Mouse (Mus musculus): ENCODE data around the gene Spata25. TPM values are rescaled to one million over a fixed set of nuclear protein-coding genes. Genes with fewer than 3 reads are reported as not detected.

Spata25 gene
- polyA plus RNA-seq, 1 experiment = 4.5 TPM

DNA sequence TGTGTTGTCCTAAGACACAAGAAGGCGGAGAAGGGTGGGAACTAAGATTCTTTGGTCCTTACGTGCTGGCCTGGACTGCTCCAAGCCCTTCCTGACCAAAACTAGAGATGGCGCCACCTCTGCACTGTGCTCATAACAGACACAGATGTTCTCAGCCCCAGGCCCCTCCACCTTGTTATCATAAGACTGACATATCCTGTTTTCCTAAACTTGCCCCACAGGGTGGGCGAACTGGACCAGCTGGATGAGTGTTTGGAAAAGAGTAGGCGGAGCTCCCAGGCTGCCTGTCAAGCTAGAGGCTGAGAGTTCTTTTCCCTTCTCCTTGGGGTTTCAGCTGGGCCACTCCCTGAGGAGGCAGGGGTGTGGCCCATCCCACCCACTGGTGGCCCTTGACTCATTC, 10.6 kb downstream of the Spata25 start:
- H3K36me3 ChIP-seq (ENCODE audit: control insufficient read depth, insufficient read depth, low read length) = peaks cover 5% of the 10 kb centered on the region; the same call in 1 of the 2 replicates
- WGBS = 97% methylated on average over 5 of the region's 5 CpGs
- no peak overlapping the region for H3K27ac ChIP-seq (ENCODE audit: control insufficient read depth, insufficient read depth, low read length)
- TF ChIP-seq CTCF (IDR thresholded peaks at IDR 0.05; ENCODE audit: borderline replicate concordance, control insufficient read depth, extremely low read depth, insufficient read depth, low read length, poor library complexity) (no peak), POLR2A (IDR thresholded peaks at IDR 0.05; ENCODE audit: control insufficient read depth, extremely low read depth, insufficient read depth, low read length, poor library complexity) (no peak)
- no peaks in the 10 kb centered on the region for H3K27me3 ChIP-seq (ENCODE audit: control insufficient read depth, insufficient read depth, low read length)
- no peak for DNase-seq
- H3K4me3 ChIP-seq (ENCODE audit: control insufficient read depth, insufficient read depth, low read length) = no peak overlapping the region
- no peaks in the 10 kb centered on the region for H3K4me1 ChIP-seq (replicated peaks; ENCODE audit: control insufficient read depth, insufficient read depth, low read length)

DNA sequence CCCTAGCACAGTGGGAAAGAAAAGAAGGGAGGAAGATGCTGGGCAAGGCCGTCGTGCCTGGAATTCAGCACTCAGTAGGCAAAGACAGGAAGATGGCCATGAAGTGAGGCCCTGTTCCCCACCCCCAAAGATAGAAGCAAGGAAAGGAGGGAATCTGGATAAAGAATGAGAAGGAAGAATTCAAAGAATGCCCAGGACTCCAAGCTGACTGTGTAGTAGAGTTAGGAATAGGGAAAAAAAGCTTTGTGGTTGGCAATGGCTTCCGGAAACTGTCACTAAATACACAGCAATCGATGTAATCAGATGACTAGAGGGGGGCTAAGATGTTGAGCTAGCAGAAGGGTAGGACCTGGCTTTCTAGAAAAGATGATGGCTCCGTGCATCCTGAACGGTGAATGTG, 11.1 kb downstream of the Spata25 start:
- DNase-seq = no peak
- Histone ChIP-seq H3K36me3 (ENCODE audit: control insufficient read depth, insufficient read depth, low read length) (peaks cover 5% of the 10 kb centered on the region; the same call in 1 of the 2 replicates), H3K4me3 (ENCODE audit: control insufficient read depth, insufficient read depth, low read length) (no peak overlapping the region), H3K27ac (ENCODE audit: control insufficient read depth, insufficient read depth, low read length) (no peak overlapping the region), H3K27me3 (ENCODE audit: control insufficient read depth, insufficient read depth, low read length) (no peaks in the 10 kb centered on the region), H3K4me1 (replicated peaks; ENCODE audit: control insufficient read depth, insufficient read depth, low read length) (no peaks in the 10 kb centered on the region)
- TF ChIP-seq POLR2A (IDR thresholded peaks at IDR 0.05; ENCODE audit: control insufficient read depth, extremely low read depth, insufficient read depth, low read length, poor library complexity) = no peak
- TF ChIP-seq CTCF (IDR thresholded peaks at IDR 0.05; ENCODE audit: borderline replicate concordance, control insufficient read depth, extremely low read depth, insufficient read depth, low read length, poor library complexity) = no peak
- 95% methylated on average over 6 of the region's 6 CpGs for WGBS

DNA sequence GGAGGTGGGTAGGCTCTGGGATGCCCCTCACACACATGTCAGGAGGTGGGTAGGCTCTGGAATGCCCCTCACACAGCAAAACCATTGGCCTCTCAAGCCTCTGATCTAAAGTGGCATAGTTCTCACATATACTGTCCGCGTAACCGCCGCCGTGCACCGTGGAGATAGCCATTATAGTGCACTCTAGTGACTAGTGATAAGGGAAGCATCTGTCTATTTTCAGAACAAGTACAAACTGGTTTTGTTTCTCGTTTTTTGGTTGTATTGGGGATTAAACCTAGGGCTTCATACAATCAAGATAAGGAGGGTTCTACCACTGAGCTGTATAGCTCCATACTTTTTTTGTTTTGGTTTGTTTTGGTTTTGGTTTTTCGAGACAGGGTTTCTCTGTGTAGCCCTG, 12.5 kb downstream of the Spata25 start:
- TF ChIP-seq POLR2A (IDR thresholded peaks at IDR 0.05; ENCODE audit: control insufficient read depth, extremely low read depth, insufficient read depth, low read length, poor library complexity) = no peak
- no peak for TF ChIP-seq CTCF (IDR thresholded peaks at IDR 0.05; ENCODE audit: borderline replicate concordance, control insufficient read depth, extremely low read depth, insufficient read depth, low read length, poor library complexity)
- no peak overlapping the region for H3K27ac ChIP-seq (ENCODE audit: control insufficient read depth, insufficient read depth, low read length)
- no peaks in the 10 kb centered on the region for H3K4me1 ChIP-seq (replicated peaks; ENCODE audit: control insufficient read depth, insufficient read depth, low read length)
- no peaks in the 10 kb centered on the region for H3K27me3 ChIP-seq (ENCODE audit: control insufficient read depth, insufficient read depth, low read length)
- WGBS = 95% methylated on average over 8 of the region's 8 CpGs
- H3K36me3 ChIP-seq (ENCODE audit: control insufficient read depth, insufficient read depth, low read length) = peaks cover 4% of the 10 kb centered on the region; the same call in 1 of the 2 replicates
- DNase-seq = no peak
- no peak overlapping the region for H3K4me3 ChIP-seq (ENCODE audit: control insufficient read depth, insufficient read depth, low read length)

DNA sequence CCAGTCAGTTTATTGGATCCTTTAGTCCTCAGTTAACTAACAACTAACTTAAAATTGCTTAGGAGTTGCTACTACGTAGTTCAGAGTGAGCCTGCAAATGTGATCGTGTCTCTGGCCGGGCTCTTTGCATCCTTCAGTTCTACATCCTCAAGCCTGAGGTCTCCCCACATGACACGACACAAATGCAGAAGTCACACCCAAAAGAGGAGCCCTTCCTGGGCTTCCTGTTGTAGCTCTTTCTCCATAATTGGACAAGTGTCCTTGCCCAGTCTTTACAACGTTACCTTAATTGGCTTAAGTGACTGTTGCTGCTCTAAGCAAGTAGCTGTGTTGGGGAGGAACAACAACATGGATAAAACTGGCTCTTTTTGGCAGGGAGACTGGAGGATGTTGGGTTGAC, 13.0 kb downstream of the Spata25 start:
- 83% methylated on average over 5 of the region's 5 CpGs for WGBS
- Histone ChIP-seq H3K27me3 (ENCODE audit: control insufficient read depth, insufficient read depth, low read length) (no peaks in the 10 kb centered on the region), H3K27ac (ENCODE audit: control insufficient read depth, insufficient read depth, low read length) (no peak overlapping the region), H3K4me1 (replicated peaks; ENCODE audit: control insufficient read depth, insufficient read depth, low read length) (no peaks in the 10 kb centered on the region), H3K4me3 (ENCODE audit: control insufficient read depth, insufficient read depth, low read length) (no peak overlapping the region), H3K36me3 (ENCODE audit: control insufficient read depth, insufficient read depth, low read length) (no peaks in the 10 kb centered on the region)
- TF ChIP-seq CTCF (IDR thresholded peaks at IDR 0.05; ENCODE audit: borderline replicate concordance, control insufficient read depth, extremely low read depth, insufficient read depth, low read length, poor library complexity) = no peak
- no peak for TF ChIP-seq POLR2A (IDR thresholded peaks at IDR 0.05; ENCODE audit: control insufficient read depth, extremely low read depth, insufficient read depth, low read length, poor library complexity)
- no peak for DNase-seq

DNA sequence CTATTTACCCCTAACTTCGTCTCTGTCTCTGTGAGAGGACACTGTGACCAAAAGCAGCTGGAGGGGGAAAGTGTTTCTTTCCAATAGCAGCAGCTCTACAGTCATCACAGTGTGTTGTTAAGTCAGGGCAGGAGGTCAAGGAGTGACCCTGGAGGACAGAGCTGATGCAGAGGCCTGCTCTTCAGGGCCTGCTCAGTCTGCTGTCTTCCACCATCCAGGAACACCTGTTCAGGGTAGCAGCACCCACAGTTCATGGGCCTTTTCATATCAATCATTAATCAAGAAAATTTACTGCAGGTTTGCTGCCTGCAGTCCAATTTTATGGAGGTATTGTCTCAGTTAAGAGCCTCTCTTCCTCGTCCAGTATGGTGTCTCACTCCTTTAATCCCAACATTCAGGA, 14.8 kb downstream of the Spata25 start:
- Histone ChIP-seq H3K27me3 (ENCODE audit: control insufficient read depth, insufficient read depth, low read length) (no peaks in the 10 kb centered on the region), H3K4me1 (replicated peaks; ENCODE audit: control insufficient read depth, insufficient read depth, low read length) (no peaks in the 10 kb centered on the region), H3K4me3 (ENCODE audit: control insufficient read depth, insufficient read depth, low read length) (no peak overlapping the region), H3K27ac (ENCODE audit: control insufficient read depth, insufficient read depth, low read length) (no peak overlapping the region), H3K36me3 (ENCODE audit: control insufficient read depth, insufficient read depth, low read length) (peaks cover 4% of the 10 kb centered on the region; the same call in 1 of the 2 replicates)
- TF ChIP-seq POLR2A (IDR thresholded peaks at IDR 0.05; ENCODE audit: control insufficient read depth, extremely low read depth, insufficient read depth, low read length, poor library complexity) (no peak), CTCF (IDR thresholded peaks at IDR 0.05; ENCODE audit: borderline replicate concordance, control insufficient read depth, extremely low read depth, insufficient read depth, low read length, poor library complexity) (no peak)
- DNase-seq = no peak
- WGBS = 94% methylated on average over 2 of the region's 2 CpGs

DNA sequence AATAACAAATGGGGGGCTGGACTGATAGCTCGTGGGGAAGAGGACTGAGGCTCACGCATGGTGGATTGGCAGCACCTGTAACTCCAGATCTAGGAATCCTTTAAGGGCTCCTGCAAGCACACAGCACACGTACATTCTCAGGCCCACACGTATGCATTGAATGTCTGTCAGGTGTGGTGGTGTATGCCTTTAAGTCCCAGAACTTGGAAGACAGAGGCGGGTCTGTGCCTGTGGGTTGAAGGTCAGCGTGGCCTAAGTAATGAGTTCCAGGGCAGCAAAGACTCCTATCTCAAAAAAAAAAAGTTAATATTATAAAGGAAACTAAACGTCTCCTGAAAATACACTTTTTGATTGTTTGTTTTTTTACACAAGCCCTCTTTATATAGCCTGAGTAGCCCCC, 21.7 kb downstream of the Spata25 start:
- no peak for DNase-seq
- Histone ChIP-seq H3K27me3 (ENCODE audit: control insufficient read depth, insufficient read depth, low read length) (no peaks in the 10 kb centered on the region), H3K4me1 (replicated peaks; ENCODE audit: control insufficient read depth, insufficient read depth, low read length) (peaks cover 14% of the 10 kb centered on the region), H3K4me3 (ENCODE audit: control insufficient read depth, insufficient read depth, low read length) (no peak overlapping the region), H3K27ac (ENCODE audit: control insufficient read depth, insufficient read depth, low read length) (no peak overlapping the region), H3K36me3 (ENCODE audit: control insufficient read depth, insufficient read depth, low read length) (peaks cover 4% of the 10 kb centered on the region; the same call in 1 of the 2 replicates)
- WGBS = 91% methylated on average over 7 of the region's 7 CpGs
- TF ChIP-seq CTCF (IDR thresholded peaks at IDR 0.05; ENCODE audit: borderline replicate concordance, control insufficient read depth, extremely low read depth, insufficient read depth, low read length, poor library complexity) (no peak), POLR2A (IDR thresholded peaks at IDR 0.05; ENCODE audit: control insufficient read depth, extremely low read depth, insufficient read depth, low read length, poor library complexity) (no peak)

DNA sequence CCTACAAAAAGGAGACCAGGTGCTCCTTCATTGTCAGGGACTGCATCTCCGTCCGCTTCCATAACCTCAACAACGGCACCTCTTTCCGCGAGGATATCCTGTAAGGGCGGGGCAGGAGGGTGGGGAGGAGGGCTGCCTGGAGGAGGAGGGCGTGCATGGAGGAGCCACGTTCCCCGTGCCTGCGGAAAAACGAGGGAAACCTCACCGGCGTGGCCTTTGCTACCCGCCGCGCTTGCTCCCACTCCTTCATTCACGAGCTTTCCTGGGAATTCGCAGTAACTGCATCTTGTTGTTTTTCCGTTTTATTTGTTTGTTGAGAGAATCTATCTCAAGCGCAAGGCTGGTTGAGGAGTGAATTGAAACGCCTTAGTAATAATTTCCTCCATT, 23.0 kb downstream of the Spata25 start:
- H3K27me3 ChIP-seq (ENCODE audit: control insufficient read depth, insufficient read depth, low read length) = no peaks in the 10 kb centered on the region
- peaks cover 14% of the 10 kb centered on the region for H3K4me1 ChIP-seq (replicated peaks; ENCODE audit: control insufficient read depth, insufficient read depth, low read length)
- 2% methylated on average over 21 of the region's 21 CpGs for WGBS
- peak overlapping the region; percentile 90 for H3K4me3 ChIP-seq (ENCODE audit: control insufficient read depth, insufficient read depth, low read length)
- no peak for DNase-seq
- H3K36me3 ChIP-seq (ENCODE audit: control insufficient read depth, insufficient read depth, low read length) = peaks cover 4% of the 10 kb centered on the region; the same call in 1 of the 2 replicates
- H3K27ac ChIP-seq (ENCODE audit: control insufficient read depth, insufficient read depth, low read length) = peak overlapping the region; percentile 94
- no peak for TF ChIP-seq POLR2A (IDR thresholded peaks at IDR 0.05; ENCODE audit: control insufficient read depth, extremely low read depth, insufficient read depth, low read length, poor library complexity)
- TF ChIP-seq CTCF (IDR thresholded peaks at IDR 0.05; ENCODE audit: borderline replicate concordance, control insufficient read depth, extremely low read depth, insufficient read depth, low read length, poor library complexity) = no peak
